Mouse (Mus musculus): ENCODE measurements around the gene Sash3. TPM values are rescaled to one million over a fixed set of nuclear protein-coding genes. Genes with fewer than 3 reads are reported as not detected.

The Sash3 gene
- polyA plus RNA-seq, 1 experiment from 2014 or later: 2.1 TPM

GRCm38 (mm10) chrX:48127502-48128218 is 18.6 kb upstream of the Sash3 start:
- no peak for ATAC-seq
- Histone ChIP-seq H3K36me3 (ENCODE audit: control insufficient read depth, insufficient read depth) (no peaks in the 10 kb centered on the region), H3K9ac (ENCODE audit: low read depth, low read length) (no peak overlapping the region), H3K4me3 (ENCODE audit: low read depth, low read length) (no peak overlapping the region), H3K4me1 (replicated peaks; ENCODE audit: control insufficient read depth, insufficient read depth, low read length) (no peaks in the 10 kb centered on the region), H3K4me2 (replicated peaks; ENCODE audit: low read depth) (no peak overlapping the region), H3K27me3 (replicated peaks; ENCODE audit: control insufficient read depth, insufficient read depth, low read length) (no peaks in the 10 kb centered on the region), H3K27ac (ENCODE audit: low read depth, low read length) (no peak overlapping the region), H3K9me3 (ENCODE audit: control insufficient read depth) (no peaks in the 10 kb centered on the region)
- 74% methylated on average over 6 of the region's 6 CpGs for WGBS
- TF ChIP-seq CTCF (IDR thresholded peaks at IDR 0.05; ENCODE audit: low read depth): peak; percentile 45

- no peak for TF ChIP-seq CTCF (IDR thresholded peaks at IDR 0.05; ENCODE audit: low read depth)
- no peaks in the 10 kb centered on the region for H3K4me1 ChIP-seq (replicated peaks; ENCODE audit: control insufficient read depth, insufficient read depth, low read length)
- no peak overlapping the region for H3K9ac ChIP-seq (ENCODE audit: low read depth, low read length)
- WGBS: 69% methylated on average over 1 of the region's 1 CpGs
- H3K27me3 ChIP-seq (replicated peaks; ENCODE audit: control insufficient read depth, insufficient read depth, low read length): no peaks in the 10 kb centered on the region
- no peaks in the 10 kb centered on the region for H3K9me3 ChIP-seq (ENCODE audit: control insufficient read depth)
- H3K27ac ChIP-seq (ENCODE audit: low read depth, low read length): no peak overlapping the region
- H3K4me3 ChIP-seq (ENCODE audit: low read depth, low read length): no peak overlapping the region
- ATAC-seq: no peak
- no peak overlapping the region for H3K4me2 ChIP-seq (replicated peaks; ENCODE audit: low read depth)
- H3K36me3 ChIP-seq (ENCODE audit: control insufficient read depth, insufficient read depth): no peaks in the 10 kb centered on the region
These were observed 17.1 kb upstream of the Sash3 start for GRCm38 (mm10) chrX:48129167-48129566.

GRCm38 (mm10) chrX:48136935-48137334 is 9.3 kb upstream of the Sash3 start:
- H3K36me3 ChIP-seq (ENCODE audit: control insufficient read depth, insufficient read depth): no peaks in the 10 kb centered on the region
- no peak overlapping the region for H3K4me2 ChIP-seq (replicated peaks; ENCODE audit: low read depth)
- no peak overlapping the region for H3K27ac ChIP-seq (ENCODE audit: low read depth, low read length)
- H3K9me3 ChIP-seq (ENCODE audit: control insufficient read depth): no peaks in the 10 kb centered on the region
- H3K4me1 ChIP-seq (replicated peaks; ENCODE audit: control insufficient read depth, insufficient read depth, low read length): no peaks in the 10 kb centered on the region
- no peak overlapping the region for H3K9ac ChIP-seq (ENCODE audit: low read depth, low read length)
- no peak overlapping the region for H3K4me3 ChIP-seq (ENCODE audit: low read depth, low read length)
- no peaks in the 10 kb centered on the region for H3K27me3 ChIP-seq (replicated peaks; ENCODE audit: control insufficient read depth, insufficient read depth, low read length)
- no peak for ATAC-seq
- TF ChIP-seq CTCF (IDR thresholded peaks at IDR 0.05; ENCODE audit: low read depth): no peak
- 93% methylated on average over 4 of the region's 4 CpGs for WGBS

GRCm38 (mm10) chrX:48138011-48138410 is 8.2 kb upstream of the Sash3 start:
- no peak for TF ChIP-seq CTCF (IDR thresholded peaks at IDR 0.05; ENCODE audit: low read depth)
- 85% methylated on average over 6 of the region's 6 CpGs for WGBS

GRCm38 (mm10) chrX:48138539-48139275 is 7.5 kb upstream of the Sash3 start:
- H3K4me1 ChIP-seq (replicated peaks; ENCODE audit: control insufficient read depth, insufficient read depth, low read length): no peaks in the 10 kb centered on the region
- H3K4me2 ChIP-seq (replicated peaks; ENCODE audit: low read depth): no peak overlapping the region
- TF ChIP-seq CTCF (IDR thresholded peaks at IDR 0.05; ENCODE audit: low read depth): no peak
- no peak overlapping the region for H3K4me3 ChIP-seq (ENCODE audit: low read depth, low read length)
- H3K36me3 ChIP-seq (ENCODE audit: control insufficient read depth, insufficient read depth): no peaks in the 10 kb centered on the region
- H3K27me3 ChIP-seq (replicated peaks; ENCODE audit: control insufficient read depth, insufficient read depth, low read length): no peaks in the 10 kb centered on the region
- 51% methylated on average over 7 of the region's 7 CpGs for WGBS
- no peak overlapping the region for H3K9ac ChIP-seq (ENCODE audit: low read depth, low read length)
- no peaks in the 10 kb centered on the region for H3K9me3 ChIP-seq (ENCODE audit: control insufficient read depth)
- no peak overlapping the region for H3K27ac ChIP-seq (ENCODE audit: low read depth, low read length)
- ATAC-seq: no peak

More at GRCm38 (mm10) chrX:48138011-48138410, 8.2 kb upstream of the Sash3 start:
- Histone ChIP-seq H3K27me3 (replicated peaks; ENCODE audit: control insufficient read depth, insufficient read depth, low read length) (no peaks in the 10 kb centered on the region), H3K4me2 (replicated peaks; ENCODE audit: low read depth) (no peak overlapping the region), H3K27ac (ENCODE audit: low read depth, low read length) (no peak overlapping the region), H3K36me3 (ENCODE audit: control insufficient read depth, insufficient read depth) (no peaks in the 10 kb centered on the region), H3K4me3 (ENCODE audit: low read depth, low read length) (no peak overlapping the region), H3K4me1 (replicated peaks; ENCODE audit: control insufficient read depth, insufficient read depth, low read length) (no peaks in the 10 kb centered on the region), H3K9ac (ENCODE audit: low read depth, low read length) (no peak overlapping the region), H3K9me3 (ENCODE audit: control insufficient read depth) (no peaks in the 10 kb centered on the region)
- ATAC-seq: no peak

- H3K27ac ChIP-seq (ENCODE audit: low read depth, low read length): no peak overlapping the region
- no peak overlapping the region for H3K4me3 ChIP-seq (ENCODE audit: low read depth, low read length)
- no peaks in the 10 kb centered on the region for H3K9me3 ChIP-seq (ENCODE audit: control insufficient read depth)
- H3K9ac ChIP-seq (ENCODE audit: low read depth, low read length): no peak overlapping the region
- H3K4me1 ChIP-seq (replicated peaks; ENCODE audit: control insufficient read depth, insufficient read depth, low read length): no peaks in the 10 kb centered on the region
- no peaks in the 10 kb centered on the region for H3K27me3 ChIP-seq (replicated peaks; ENCODE audit: control insufficient read depth, insufficient read depth, low read length)
- no peaks in the 10 kb centered on the region for H3K36me3 ChIP-seq (ENCODE audit: control insufficient read depth, insufficient read depth)
- WGBS: 53% methylated on average over 14 of the region's 14 CpGs
- no peak overlapping the region for H3K4me2 ChIP-seq (replicated peaks; ENCODE audit: low read depth)
- TF ChIP-seq CTCF (IDR thresholded peaks at IDR 0.05; ENCODE audit: low read depth): no peak
- no peak for ATAC-seq
These were observed 6.6 kb upstream of the Sash3 start for GRCm38 (mm10) chrX:48139368-48140285.
